Mouse (Mus musculus) liver, adult 2 months (tissue): ENCODE results near the gene Rasgrf2. TPM values are rescaled to one million over a fixed set of nuclear protein-coding genes. Genes with fewer than 3 reads are reported as not detected.
A peak's percentile ranks its signal among the peaks of the same experiment; 100 is the strongest.
"Not testable (repeated sequence)": the region's sequence is repeated elsewhere in the genome, so short reads cannot be mapped to it uniquely, and the experiment has no call there.

Source experiments
- DNase-seq: peaks from one replicate; pipeline ENCODE4 v3.0.0-alpha.2; 2011; ENCODE audit warnings: low read depth, low spot score; ENCODE audit errors: extremely low read depth
- H3K27ac ChIP-seq: fragments of 200-500 bp; replicated peaks from 2 replicates; pipeline ENCODE4 v1.5.1; 2012; ENCODE audit warnings: low read depth, mild to moderate bottlenecking, control low read depth, inconsistent platforms, low read length; ENCODE audit not compliant: insufficient read depth
- H3K27me3 ChIP-seq: fragments of 200-500 bp; 2 replicates; pipeline ENCODE4 v1.6.1; 2012; ENCODE audit warnings: mild to moderate bottlenecking, moderate library complexity, low read length, inconsistent platforms; ENCODE audit not compliant: control insufficient read depth, insufficient read depth
- H3K36me3 ChIP-seq: fragments of 200-500 bp; 2 replicates; pipeline ENCODE4 v1.6.1; 2012; ENCODE audit warnings: low read length, inconsistent platforms; ENCODE audit not compliant: control insufficient read depth, insufficient read depth
- H3K4me1 ChIP-seq: fragments of 200-500 bp; 2 replicates; pipeline ENCODE4 v1.6.1; 2011; ENCODE audit warnings: low read length; ENCODE audit not compliant: control insufficient read depth, insufficient read depth
- H3K4me3 ChIP-seq: fragments of 200-500 bp; 2 replicates; pipeline ENCODE4 v1.5.1; 2011; ENCODE audit warnings: low read depth, mild to moderate bottlenecking, control low read depth, low read length, moderate library complexity; ENCODE audit not compliant: insufficient read depth
- H3K79me2 ChIP-seq: fragments of 200-500 bp; 2 replicates; pipeline ENCODE4 v1.6.1; 2012; ENCODE audit warnings: inconsistent platforms, mild to moderate bottlenecking, low read length, moderate library complexity; ENCODE audit not compliant: control insufficient read depth, insufficient read depth
- H3K9ac ChIP-seq: fragments of 200-500 bp; 2 replicates; pipeline ENCODE4 v1.6.1; 2012; ENCODE audit warnings: low read depth, mild to moderate bottlenecking, control low read depth, inconsistent platforms, low read length
- CTCF ChIP-seq: fragments of 200-500 bp; IDR thresholded peaks from 2 replicates; pipeline ENCODE4 v1.5.1; 2011; ENCODE audit warnings: low read depth, low read length, control low read depth
- POLR2A ChIP-seq: fragments of 200-500 bp; IDR thresholded peaks from 2 replicates; pipeline ENCODE4 v1.6.1; 2011; ENCODE audit warnings: low read length, control low read depth; ENCODE audit not compliant: insufficient read depth; ENCODE audit errors: extremely low read depth
- WGBS: fragments of 180-500 bp; shearing (Covaris S2); methylation state at CpG from one replicate; pipeline ENCODE4 v1.1.7; 2018; 5-methylcytosine and 5-hydroxymethylcytosine counted together
- polyA plus RNA-seq: library from polyadenylated mRNA; depleted of rRNA; stranded (reverse); fragments of >200 nt; gene quantifications from 2 replicates; pipeline ENCODE4 v1.2.3, GENCODE M21; 2012; rRNA removed
- total RNA-seq: library from RNA; depleted of rRNA; stranded (reverse); fragments of >200 nt; gene quantifications from 2 replicates; pipeline ENCODE4 v1.2.3, GENCODE M21; 2014; rRNA removed

The Rasgrf2 gene
- total RNA-seq = 0.74 and 1.0 TPM in 2 replicates
- polyA plus RNA-seq = 0.17 and 0.44 TPM in 2 replicates

GRCm38 (mm10) chr13:92131384-92132150 lies at the start of gene Rasgrf2:
Rasgrf2 (minus strand) TSS chr13:92131656.
- H3K27me3 ChIP-seq = peaks cover 4% of the 10 kb centered on the region; the same call in 1 of the 2 replicates
- no peak for TF ChIP-seq CTCF
- TF ChIP-seq POLR2A = no peak
- no peaks in the 10 kb centered on the region for H3K36me3 ChIP-seq
- 4% methylated on average over 70 of the region's 70 CpGs for WGBS
- DNase-seq = no peak
- no peak within 1 kb of the TSS for H3K27ac ChIP-seq
- H3K4me1 ChIP-seq = 0 out of 2 replicates have a peak, but pooled peaks cover 2% of the 10 kb centered on the region
- peak within 1 kb of the TSS; percentile 65 for H3K4me3 ChIP-seq
- H3K79me2 ChIP-seq = no peaks in the 10 kb centered on the region
- peak within 1 kb of the TSS; percentile 56 for H3K9ac ChIP-seq

- not testable (repeated sequence) for H3K79me2 ChIP-seq, DNase-seq, H3K27ac ChIP-seq, H3K36me3 ChIP-seq, H3K27me3 ChIP-seq, H3K4me3 ChIP-seq, H3K4me1 ChIP-seq, H3K9ac ChIP-seq
- 88% methylated on average over 8 of the region's 8 CpGs for WGBS
These were observed 41.2 kb upstream of the Rasgrf2 start for GRCm38 (mm10) chr13:92172686-92173085.

GRCm38 (mm10) chr13:92150551-92150950 lies 19.1 kb upstream of the Rasgrf2 start:
- Histone ChIP-seq H3K36me3 (no peaks in the 10 kb centered on the region), H3K4me1 (no peaks in the 10 kb centered on the region), H3K79me2 (no peaks in the 10 kb centered on the region), H3K4me3 (no peak overlapping the region), H3K27ac (no peak overlapping the region), H3K27me3 (no peaks in the 10 kb centered on the region), H3K9ac (no peak overlapping the region)
- WGBS = 76% methylated on average over 3 of the region's 3 CpGs
- no peak for TF ChIP-seq CTCF
- TF ChIP-seq POLR2A = no peak
- DNase-seq = no peak

GRCm38 (mm10) chr13:92148858-92149257 lies 17.4 kb upstream of the Rasgrf2 start:
- H3K4me3 ChIP-seq = no peak overlapping the region
- DNase-seq = no peak
- TF ChIP-seq CTCF = no peak
- H3K79me2 ChIP-seq = no peaks in the 10 kb centered on the region
- no peak overlapping the region for H3K27ac ChIP-seq
- WGBS = 86% methylated on average over 4 of the region's 4 CpGs
- H3K36me3 ChIP-seq = no peaks in the 10 kb centered on the region
- H3K9ac ChIP-seq = no peak overlapping the region
- no peaks in the 10 kb centered on the region for H3K4me1 ChIP-seq
- no peaks in the 10 kb centered on the region for H3K27me3 ChIP-seq

GRCm38 (mm10) chr13:92134792-92135191 lies 3.3 kb upstream of the Rasgrf2 start:
- Histone ChIP-seq H3K27me3 (peaks cover 4% of the 10 kb centered on the region; the same call in 1 of the 2 replicates), H3K36me3 (no peaks in the 10 kb centered on the region), H3K4me3 (no peak overlapping the region), H3K27ac (no peak overlapping the region), H3K79me2 (no peaks in the 10 kb centered on the region), H3K4me1 (0 out of 2 replicates have a peak, but pooled peaks cover 2% of the 10 kb centered on the region), H3K9ac (no peak overlapping the region)
- DNase-seq = no peak
- WGBS = 49% methylated on average over 3 of the region's 3 CpGs
- TF ChIP-seq CTCF = no peak
- no peak for TF ChIP-seq POLR2A

- peaks cover 4% of the 10 kb centered on the region; the same call in 1 of the 2 replicates for H3K27me3 ChIP-seq
- H3K36me3 ChIP-seq = no peaks in the 10 kb centered on the region
- no peak for DNase-seq
- no peak for TF ChIP-seq POLR2A
- TF ChIP-seq CTCF = no peak
- H3K4me1 ChIP-seq = 0 out of 2 replicates have a peak, but pooled peaks cover 2% of the 10 kb centered on the region
- no peak overlapping the region for H3K4me3 ChIP-seq
- 63% methylated on average over 2 of the region's 2 CpGs for whole genome bisulfite sequencing
- no peak overlapping the region for H3K9ac ChIP-seq
- no peak overlapping the region for H3K27ac ChIP-seq
- no peaks in the 10 kb centered on the region for H3K79me2 ChIP-seq
These were observed 1.1 kb upstream of the Rasgrf2 start for GRCm38 (mm10) chr13:92132599-92132998.
